Mouse (Mus musculus): ENCODE results near the gene Cenpt.

Cenpt gene

DNA sequence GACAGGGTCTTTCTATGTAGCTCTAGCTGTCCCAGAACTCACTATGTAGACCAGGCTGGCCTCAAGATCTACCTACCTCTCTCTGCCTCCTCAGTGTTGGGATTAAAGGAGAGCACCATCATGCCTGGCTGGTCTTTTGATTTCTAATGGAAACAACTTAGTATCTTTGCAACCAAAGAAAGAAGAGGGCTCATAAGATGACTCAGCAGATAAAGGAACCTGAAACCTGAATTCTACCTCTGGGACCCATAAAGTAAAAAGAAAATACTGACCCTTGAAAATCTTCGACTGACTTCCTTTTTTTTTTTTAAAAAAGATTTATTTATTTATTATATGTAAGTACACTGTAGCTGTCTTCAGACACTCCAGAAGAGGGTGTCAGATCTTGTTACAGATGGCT lies 47.1 kb downstream of the Cenpt start:
- no peak for DNase-seq (ENCODE audit: low read depth, low spot score)

DNA sequence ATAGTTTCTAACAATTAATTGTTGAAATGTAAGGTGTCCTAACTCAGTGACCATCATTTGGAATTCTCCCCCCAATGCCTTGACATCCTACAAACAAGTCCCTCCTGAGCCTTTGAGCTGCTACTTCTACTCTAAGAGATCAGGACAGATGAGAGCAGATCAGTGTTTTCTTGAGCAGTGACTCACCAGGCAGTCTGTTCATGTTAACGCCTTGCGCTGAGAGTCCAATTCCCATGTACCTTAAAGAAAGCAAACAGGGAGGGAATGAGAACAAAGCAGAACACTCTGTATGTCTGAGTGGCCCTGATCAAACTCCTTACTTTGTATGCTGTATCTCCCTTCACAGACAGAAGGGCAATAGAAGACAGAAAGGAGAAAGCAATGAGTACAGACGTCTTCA lies 47.7 kb downstream of the Cenpt start:
- no peak for DNase-seq (ENCODE audit: low read depth, low spot score)

DNA sequence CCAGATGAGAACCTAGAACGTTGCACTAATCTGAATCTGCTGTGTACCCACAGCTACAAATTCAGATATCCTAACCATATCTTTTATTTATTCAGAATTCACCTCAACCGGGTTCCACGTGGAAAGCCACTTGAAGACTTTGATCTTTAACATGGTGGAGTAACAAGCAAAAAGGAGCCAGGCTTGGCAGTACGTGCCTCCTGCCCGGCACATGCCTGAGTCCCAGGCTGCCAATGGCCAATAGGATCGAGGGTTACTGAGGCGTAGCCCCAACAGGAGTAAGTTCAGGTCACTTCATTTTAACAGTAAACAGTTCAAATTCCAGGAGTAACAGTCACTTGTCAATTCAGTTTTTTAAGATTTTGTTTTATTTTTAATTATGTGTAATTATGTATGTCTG lies 48.3 kb downstream of the Cenpt start:
- no peak for DNase-seq (ENCODE audit: low read depth, low spot score)

DNA sequence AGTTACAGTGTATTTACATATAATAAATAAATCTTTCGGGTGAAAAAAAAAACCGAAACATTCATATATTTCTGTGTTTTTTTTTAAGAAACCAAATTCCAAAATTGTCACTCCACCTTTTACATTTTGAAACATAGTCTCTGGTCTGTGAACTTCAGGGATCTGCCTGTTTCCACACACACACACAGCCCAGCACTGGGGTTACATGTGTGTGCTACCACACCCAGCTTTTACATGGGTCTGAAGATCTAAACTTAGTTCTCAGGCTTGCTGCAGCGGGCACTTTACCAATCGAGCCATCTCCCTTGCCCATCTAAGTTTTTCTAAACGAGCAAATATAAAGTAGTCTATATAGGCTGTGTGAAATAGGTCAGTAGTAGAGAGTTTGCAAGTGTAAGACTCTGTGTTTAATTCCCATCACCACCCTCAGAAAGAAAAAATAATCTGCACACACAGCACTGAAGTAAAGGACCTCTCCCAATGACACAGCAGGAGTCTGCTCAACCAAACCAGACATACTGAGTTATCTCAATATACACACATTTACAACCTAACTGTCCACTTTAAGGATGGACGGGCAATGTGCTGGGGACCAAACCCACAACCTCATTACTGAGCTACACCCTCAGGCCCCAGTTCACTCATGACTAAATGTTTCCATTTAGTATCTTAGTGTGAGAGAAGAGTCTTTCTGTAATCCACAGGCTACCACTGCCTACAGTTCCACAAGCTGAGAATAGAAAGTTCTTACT lies 51.7 kb downstream of the Cenpt start:
- no peak for DNase-seq (ENCODE audit: low read depth, low spot score)

DNA sequence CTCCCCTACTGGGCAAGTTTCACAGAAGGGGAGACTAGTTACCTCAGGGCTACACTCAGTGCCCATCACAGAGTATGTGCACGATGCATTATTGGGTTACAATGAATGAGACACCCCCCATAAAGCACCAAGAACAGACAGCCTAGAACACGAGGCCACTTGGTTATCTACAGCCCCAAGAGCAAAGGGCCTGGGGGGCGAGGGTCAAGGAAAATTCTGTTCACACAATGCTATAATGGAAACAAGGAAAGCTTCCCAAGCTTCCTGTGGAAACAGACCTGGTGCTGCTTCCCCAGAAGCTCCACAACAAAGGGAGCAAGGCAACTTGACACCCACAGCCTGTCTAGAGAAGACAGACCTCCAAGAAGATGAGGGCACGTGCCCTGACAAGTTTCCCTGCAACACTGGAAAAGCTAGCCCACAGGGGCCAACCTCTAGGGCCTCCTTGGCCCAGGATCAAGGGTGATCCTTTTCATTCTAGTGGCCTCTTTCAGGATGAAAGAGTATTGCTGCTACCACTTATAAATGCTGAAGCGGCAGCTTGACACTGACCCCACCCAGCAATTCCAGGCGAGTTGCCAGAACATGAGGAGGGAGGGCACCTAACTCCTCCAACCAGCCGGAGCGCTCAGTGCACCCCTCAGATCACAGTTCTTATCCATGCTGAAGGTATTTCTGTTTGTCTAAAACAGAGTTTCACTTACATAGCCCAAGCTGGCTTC lies 53.8 kb downstream of the Cenpt start:
- no peak for DNase-seq (ENCODE audit: low read depth, low spot score)

DNA sequence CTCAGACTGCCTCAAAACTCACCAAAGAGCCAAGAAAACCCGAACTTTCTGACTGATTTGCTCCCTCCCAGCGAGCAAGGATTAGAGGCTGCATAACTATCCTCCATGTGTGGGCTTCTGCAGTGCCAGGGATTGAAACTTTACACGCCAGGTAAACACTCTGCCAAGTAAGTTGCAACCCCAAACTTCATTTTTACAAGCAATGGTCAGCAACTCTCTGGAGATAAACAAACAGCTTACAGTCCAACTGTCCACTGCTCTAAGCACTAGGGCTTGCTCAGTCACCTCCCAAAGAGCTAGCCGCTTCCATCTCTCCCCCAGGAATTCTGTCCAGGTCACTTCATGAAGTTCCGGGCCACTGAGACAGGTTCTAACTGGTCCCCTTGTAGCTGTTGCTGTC lies 54.7 kb downstream of the Cenpt start:
- no peak for DNase-seq (ENCODE audit: low read depth, low spot score)

DNA sequence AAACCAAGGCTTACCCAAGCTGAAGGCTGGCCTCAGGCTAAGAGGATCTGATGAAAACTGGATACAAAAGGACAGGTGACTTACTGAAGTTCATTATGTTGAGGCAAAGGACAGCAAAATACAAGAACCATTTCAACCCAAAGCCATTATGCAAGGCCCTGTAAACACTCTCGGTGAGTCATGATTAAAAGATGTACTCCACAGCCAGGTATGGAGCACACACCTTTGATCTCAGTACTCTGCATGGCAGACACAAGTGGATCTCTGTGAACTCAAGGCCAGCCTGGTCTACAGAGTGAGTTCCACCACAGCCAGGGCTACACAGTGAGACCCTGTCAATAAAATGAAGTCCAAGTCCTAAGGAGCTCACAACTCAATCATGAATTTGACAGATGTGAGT lies 57.3 kb downstream of the Cenpt start:
- DNase-seq (ENCODE audit: low read depth, low spot score): no peak

All from mesoderm, embryonic 11.5 days (tissue).